Mouse (Mus musculus) layer of hippocampus, adult 9-11 months (tissue): ENCODE results near the gene Camk2b.
"Not testable (repeated sequence)": the region's sequence is repeated elsewhere in the genome, so short reads cannot be mapped to it uniquely, and the experiment has no call there.

ENCODE experiments used
- DNase-seq: peaks from one replicate; pipeline ENCODE4 v3.0.0; 2022

Camk2b gene

DNA sequence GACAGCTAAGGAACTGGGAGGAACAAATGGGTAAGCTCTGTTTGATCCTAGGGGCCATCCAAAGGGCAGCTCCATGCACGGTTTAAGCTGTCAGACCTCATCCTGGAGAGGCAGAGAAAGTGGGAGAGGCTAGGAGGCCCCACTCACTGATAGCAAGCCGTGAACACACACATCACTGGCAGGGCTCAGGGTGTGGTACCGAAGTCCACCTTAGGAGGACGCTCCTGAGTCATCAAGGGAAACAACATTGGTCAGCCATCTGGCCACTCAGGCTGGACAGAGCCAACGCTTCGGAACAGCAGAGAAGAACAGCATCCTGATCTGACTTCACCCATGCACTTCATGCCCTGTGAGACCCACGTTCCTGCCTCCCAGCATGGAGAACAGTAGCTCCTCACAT is 87.1 kb downstream of the Camk2b start:
- no peak for DNase-seq

DNA sequence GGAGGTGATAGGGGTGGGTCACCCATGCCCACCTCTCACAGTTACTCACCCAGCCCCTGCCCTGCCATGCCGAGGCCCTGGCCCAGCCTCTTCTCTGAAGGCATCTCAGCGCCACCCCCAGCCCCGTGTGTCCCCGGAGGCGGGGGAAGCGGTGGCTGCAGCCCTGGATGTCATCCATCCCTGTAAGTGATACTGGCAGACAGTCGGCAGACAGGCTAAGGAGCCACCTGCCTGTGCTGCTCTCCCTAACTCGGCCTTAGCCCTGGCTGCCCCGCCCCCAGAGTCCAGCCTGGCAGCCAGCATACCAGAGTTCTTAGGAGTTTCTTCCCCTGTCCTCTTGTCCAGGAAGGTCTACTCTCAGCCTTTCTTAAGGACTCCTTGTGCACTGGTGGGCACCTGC is 90.1 kb downstream of the Camk2b start:
- no peak for DNase-seq

DNA sequence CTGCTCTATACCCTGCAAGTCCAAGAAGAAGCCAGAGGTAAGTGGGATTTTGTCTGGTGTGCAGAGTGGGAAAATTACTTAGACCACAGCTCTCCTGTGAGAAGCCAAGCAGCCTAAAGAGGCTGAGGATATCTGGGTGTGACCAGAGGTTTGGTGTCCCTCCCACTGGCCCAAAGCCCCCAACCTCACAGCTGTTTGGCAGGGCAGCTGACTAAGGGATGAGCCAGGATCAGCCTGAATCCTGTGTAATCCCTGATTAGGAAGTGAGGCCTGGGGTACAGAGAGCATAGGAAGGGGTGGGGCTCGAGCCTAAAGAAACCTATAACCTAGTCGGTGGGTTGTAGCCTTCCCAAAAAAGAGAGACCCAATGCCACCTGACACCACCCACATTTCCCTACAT is 91.1 kb downstream of the Camk2b start:
- DNase-seq = no peak

DNA sequence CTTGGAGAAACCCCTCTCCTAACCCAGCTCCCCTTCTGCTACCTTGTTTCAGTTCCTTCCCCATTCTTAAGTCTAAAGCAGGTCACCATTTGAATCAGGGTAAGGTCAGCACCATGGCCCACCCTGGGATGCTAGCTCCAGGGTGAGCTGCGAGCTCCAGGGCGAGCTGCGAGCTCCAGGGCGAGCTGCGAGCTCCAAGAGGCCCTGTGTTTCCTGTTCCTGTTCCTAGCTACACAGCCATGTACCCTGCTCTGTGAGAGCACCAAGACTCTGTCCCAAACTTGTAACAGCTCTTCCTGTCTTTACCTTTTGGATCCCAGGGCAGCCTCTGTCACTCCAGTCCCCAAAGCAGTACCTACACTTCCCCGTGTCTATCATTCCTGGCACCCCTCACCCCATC is 92.1 kb downstream of the Camk2b start:
- no peak for DNase-seq

DNA sequence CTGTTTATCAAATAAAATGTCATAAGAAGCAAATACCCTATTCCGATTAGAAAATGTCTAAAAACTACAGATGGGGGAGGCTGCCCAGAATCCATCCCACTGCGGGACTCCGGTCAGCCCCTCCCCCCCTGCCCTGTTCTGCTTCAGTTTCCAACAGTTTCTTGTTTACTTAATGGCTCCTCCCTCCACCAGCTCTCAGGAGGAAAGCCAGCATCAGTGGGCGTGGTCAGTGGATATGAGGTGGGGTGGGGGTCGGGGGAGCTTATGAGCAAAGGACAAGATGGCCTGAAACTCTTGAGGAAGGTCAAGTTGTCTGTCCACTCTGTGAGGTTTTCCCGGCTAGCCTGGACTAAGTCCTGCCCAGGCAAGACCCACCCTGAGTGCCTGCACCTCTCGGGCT is 93.0 kb downstream of the Camk2b start:
- no peak for DNase-seq

DNA sequence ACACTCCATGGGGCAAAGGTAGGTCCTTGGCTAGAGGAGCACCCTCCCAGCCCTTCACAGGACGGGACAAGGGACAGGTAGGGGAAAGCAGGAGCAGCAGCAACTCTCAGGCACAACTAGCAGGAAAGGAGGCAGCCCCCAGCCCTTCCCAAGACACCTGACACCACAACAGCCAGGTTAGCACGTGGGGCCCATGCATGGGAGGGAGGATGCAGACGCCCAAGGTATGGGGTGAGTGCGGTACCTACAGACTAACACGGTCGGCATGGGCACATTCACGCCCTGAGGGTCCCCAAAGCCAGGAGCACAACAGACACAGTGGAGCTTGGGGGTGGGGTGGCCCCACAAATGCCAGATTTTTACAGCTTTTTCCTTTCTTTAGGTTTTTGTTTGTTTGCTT is 95.0 kb downstream of the Camk2b start:
- DNase-seq = no peak

DNA sequence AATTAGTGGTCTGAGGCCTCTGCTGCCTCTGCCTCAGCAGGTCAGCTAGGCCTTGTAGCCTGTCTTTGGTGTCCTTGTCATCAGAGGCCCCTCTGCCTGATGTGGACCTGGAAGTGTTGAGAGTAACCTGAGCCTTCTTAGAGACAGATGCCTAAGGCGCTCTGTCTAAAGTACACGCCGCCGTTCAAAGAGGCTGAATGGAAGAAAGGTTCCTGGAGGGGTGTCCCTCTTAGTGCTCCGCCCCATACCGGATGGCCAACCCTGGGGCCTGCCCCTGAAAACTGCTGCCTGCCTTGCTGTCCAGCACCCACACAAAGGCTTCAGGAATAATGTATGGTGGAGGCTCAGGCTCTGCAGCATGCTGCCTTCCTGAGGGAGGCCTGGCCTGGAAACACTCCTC is 97.9 kb downstream of the Camk2b start:
- DNase-seq = no peak

DNA sequence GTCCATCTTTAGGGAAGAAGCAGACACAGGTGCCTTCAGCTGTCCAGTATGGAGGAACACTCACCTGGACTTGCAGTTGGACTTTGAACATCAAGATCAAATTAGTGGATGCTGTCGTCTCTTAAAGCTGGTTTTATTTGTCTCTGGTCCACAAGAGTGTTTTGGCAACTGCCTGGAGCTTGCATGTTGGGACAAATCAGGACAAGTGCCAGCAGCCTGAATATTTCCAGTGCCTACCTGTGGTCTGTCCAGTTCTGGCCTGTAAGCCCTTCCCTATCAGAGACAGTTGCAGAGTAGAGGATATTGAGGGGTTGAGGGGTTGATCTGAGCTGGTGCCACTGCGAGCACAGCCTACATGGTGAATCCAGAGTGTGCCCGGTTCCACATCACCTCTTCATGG is 99.4 kb downstream of the Camk2b start:
- no peak for DNase-seq

DNA sequence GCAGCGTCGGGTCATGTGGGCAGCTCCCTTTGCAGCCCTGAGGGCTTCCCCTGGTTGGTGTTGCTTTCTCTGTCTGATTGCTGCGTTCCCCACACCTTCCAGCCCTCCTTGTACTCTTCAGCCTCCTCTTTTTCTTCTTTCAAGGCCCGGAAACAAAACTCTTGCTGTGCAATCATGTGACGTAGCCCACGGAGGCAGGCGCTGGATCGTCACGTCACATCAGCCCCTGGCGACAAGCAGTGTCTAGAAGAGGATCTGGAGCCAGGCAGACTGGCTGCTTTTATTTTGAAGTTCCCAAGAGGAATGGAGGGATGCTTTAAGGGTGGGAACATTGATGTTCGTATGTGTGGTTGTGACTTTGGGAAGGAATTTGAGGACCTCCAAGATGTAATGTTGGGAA is 100.3 kb downstream of the Camk2b start:
- DNase-seq = no peak

DNA sequence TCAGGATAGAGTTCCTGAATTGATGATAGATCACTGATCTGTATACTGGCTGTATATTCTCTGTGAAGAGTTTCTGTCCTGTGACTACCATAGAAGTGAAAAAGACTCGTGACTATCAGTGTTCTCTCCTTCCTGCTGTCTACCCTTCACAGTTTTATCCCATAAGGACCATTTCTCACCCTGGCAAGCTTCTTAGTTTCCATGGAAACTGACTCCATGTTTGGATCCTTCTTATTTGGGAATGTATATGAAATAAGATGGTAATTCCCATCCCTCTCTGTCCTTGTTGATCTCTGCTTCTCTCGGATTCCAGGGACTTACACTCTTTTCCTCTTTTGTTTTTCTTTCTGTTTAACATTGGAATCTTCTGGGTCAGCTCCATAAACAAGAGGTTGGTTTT is 106.1 kb downstream of the Camk2b start:
- DNase-seq = no peak

DNA sequence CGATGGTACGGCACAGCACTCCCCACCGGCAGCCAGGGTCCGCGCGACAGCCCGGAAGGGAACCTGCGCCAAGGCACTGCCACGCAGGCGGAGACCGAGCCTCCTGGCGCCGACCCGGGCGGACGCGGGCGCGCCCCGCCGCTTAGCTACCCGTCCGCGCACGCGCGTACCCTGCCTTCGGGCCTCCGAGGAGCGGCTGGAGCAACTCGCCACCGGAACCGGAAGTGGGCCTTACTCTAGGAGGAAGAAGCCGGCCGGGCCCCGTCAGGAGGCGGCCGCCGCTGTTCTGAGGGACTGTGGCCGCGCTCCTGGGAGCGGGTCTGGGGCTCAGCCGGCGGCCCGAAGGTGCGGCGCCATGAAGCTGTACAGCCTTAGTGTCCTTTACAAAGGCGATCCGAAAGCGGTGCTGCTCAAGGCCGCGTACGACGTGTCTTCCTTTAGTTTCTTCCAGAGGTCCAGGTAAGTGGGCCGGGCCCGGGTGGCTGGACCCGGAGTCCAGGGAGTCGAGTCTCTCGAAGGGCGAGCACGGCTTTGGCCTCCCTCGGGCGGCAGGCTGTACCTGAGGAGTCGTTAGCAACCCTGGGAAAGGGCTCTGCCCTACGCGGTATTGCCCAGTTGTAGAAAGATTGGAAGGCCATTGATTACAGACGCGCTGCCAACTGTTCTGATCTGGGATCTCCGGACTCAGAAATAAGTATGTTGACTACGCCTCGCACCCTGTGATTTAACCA is 110.5 kb downstream of the Camk2b start, which contains the start of gene Ykt6:
Gene Ykt6 (plus strand): TSS at position 148 of the 731 bp plus-strand sequence.
- DNase-seq = peak; percentile 96

DNA sequence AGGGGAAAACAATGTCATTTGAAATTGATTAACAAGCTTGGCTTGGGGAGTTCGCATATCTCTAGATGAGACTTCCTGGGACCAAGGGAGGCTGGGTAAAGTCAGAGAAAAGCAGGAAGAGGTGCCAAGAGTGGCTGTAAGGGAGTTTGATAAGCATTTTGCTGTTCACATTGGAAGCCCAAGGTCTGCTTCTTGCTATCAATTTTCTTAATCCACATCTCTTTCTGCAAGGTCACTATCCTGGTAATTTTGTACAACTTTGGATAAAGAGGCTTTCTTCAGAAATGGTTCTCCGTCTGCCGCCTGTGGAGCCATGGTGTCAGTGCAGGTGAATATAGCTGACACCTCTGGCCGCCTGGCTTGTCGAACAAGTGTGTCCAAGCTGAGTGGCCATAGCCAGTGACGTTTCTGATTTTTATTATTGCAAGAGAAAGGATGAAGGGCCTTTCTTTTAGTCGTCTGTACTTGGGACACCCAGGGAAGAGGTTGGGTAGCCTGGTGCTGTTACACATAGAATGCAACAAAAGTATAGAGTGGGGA is 111.1 kb downstream of the Camk2b start:
- DNase-seq = no peak

DNA sequence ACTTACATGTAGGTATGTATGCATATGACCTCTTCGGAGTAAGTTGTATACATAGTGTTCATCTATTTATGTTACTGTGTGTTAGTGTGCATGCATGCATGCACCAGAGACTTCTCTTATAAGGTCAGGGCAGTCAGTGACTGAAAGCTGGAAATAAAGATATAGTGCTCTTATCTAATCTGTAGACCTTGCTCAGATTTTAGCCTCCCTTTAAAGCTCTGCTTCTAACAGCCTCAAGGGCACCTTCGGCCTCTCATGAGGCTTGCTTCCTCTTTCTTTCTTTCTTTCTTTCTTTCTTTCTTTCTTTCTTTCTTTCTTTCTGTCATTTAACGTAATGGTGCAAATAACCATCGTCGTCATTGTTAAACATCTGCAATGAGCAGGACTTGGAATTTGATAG is 111.7 kb downstream of the Camk2b start:
- DNase-seq = no peak

DNA sequence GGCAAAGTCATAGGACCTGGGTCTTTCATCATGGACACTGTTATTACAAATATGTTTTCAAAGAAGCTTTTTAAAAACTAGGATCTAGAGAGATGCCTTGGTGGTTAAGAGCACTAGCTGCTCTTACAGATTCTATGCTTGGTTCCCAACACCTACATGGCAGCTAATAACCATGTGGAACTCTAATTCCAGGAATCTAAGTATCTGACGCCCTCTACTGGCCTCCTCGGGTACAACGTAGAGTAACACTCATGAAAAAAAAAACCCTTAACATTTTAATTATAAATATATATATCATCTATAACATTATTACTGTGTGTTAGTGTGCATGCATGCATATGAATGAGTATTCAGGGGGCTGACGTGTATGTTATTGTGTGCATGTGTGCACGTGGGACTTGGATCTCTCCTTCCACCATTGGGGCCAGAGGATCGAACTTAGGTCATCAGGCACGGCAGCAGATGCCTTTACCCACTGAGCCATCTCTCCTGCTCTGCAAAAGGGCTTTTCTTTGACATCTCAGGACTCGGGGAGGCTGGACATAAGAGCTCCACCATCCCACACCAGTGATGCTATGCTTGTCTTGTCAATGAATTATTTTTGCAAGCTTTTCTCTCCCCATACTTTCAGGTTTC is 112.9 kb downstream of the Camk2b start:
- no peak for DNase-seq

DNA sequence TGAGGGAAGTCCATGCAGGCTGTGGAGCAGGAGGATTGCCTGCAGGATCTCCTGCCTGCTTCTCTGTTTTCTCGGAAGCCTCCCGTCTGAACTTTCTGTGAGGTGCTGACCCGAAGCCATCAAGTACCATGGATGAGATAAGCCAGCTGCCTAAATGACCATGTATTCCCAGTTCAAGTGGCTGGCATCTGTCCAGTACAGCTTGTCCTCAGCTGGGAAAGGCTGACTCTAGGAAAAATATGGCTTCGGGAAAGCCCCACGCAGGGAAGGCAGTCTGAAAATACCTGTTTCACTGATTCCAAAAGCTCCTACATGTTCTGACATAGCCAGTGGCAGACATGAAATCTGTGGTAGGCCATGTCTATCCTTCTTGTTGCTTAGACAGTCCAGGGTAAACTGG is 113.7 kb downstream of the Camk2b start:
- no peak for DNase-seq

DNA sequence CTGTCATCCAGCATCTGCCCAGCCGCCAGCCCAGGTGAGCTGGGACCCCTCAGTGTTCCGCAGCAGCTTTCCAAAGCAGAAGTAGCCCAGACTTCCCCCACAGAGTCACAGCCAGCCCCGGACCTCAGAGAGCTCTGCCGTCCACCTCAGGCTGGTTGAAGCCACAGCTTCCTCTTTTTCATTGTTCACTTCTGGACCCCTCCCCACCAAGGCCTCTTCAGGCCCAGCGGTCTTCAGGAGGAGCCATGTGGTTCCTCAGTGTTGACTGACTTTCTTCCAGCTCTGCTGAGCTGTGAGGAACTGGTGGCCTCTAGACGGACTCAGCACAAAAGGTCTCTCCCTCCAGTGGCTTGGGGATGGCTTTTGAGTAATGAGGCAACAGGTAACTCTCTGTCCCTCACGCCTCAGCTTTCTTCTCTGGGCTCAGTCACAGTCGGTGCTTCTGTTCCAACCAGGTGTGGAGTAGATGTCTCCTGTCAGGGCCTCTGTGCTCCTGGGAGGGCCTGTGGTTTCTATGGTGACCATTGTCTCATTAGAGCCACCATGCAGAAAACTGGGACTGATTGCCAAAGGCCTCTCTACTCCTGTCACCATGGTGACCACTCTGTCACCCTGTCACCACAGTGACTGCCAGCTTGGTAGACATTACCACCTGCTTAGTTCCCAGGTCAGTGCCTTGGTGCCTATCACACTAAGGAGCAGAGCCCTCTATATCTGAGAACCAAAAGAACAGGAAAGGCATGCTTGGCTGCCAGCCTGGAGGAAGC is 116.4 kb downstream of the Camk2b start, which contains the start of gene Gck:
Gene Gck (minus strand): TSS at position 496 of the 767 bp plus-strand sequence.
- DNase-seq = no peak

DNA sequence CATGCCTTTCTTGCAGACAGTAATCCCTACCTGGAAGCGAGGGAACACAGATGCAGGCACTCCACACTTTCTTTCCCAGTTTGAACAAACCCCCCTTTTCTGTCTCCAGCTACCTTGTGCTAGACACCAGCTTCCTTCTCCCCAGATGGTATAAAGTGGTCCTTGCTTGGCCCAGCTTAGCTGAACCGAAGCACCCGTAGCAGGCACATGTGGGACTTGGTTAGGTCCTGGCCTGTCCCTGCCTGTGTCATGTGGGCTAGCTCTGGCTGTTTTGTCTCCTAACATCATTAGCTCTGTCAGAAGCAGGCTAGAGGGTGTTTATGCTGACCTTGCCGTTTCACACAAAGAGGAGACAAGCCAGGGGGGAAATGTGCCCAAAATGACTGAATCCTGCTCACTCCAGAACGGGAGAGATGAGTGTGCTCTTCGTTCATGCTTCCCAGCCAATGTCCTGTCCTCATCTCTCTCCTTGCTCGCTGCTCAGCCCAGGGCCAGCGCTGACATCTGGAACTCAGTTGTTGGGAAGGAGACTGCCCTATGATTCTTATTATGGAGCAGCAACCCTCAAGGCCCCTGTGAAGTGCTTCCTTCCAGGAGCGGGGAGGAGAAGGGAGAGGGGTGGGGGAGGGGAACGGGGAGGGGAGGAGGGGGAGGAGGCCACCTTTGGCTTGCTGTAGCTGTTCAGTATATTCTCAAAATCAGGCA is 117.5 kb downstream of the Camk2b start:
- DNase-seq = no peak

DNA sequence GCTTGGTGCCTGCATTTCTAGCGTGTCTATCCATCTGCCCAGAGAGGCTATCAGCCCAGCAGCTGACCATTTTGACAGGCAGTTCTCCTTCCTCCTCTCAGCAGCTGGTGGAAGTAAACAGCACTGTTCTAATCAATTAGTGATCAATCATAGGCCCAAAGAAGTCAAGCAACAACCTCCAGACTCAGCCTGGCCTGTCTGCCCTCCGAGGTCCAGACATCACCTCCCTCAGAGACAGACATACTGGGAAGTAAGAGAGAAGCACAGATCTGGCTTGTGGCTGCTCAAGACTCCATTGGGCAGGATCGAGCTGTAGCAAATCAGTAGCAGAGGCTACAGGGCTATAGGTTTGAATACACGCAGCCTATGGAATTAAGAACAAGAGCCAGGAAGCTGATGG is 118.4 kb downstream of the Camk2b start:
- no peak for DNase-seq

DNA sequence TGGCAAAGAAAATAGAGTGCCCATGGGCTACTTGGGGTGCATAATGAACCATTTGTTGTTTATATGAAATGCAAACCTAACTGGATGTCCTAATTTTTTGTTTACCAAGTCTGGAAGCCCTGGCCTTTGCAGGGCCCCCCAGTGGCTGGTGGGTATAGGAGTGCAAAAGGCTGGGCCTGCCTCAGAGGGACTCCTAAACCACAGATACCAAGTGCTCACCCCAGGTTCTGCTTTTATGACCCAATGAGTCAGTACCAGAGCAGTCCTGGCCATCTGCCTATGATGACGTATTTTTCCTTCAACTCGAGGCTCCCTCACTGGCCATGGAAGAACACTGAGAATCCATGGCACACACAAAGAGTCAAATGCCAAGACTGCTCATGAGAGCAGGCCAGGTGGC is 121.1 kb downstream of the Camk2b start:
- DNase-seq = no peak

DNA sequence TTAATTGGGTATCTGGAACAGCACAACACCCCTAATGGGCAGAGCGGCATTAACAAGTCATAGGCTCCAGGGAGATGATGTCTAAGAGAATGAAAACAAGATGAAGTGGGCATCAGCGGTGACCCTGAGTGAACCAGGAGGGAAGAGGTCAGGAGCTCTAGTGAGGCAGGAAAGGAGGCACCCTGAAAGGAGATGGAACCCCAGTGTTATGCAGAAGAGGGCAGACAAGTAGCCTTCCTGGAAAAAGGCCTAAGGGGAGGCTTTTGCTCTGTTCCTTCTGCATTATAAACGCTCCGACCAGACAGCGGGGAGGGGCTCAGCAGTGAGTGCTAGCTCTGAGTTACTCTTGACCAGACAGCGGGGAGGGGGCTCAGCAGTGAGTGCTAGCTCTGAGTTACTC is 123.2 kb downstream of the Camk2b start:
- DNase-seq = no peak

DNA sequence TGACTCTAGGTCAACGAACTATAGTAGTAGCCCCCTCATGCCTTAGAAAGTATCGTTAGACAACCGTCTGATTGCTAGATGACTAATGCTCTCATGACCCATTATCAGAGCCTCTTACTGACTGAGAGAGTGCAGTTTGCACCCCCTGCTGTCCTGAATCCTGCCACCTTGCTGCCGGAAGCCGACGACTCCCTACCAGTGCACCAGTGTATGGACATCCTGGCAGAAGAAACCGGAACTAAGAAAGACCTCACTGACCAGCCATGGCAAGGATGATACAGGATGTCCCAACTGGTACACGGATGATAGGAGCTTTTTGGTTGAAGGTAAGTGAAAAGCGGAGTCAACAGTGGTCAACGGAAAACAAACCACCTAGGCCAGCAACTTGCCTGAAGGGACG is 131.6 kb downstream of the Camk2b start:
- DNase-seq = not testable (repeated sequence)

DNA sequence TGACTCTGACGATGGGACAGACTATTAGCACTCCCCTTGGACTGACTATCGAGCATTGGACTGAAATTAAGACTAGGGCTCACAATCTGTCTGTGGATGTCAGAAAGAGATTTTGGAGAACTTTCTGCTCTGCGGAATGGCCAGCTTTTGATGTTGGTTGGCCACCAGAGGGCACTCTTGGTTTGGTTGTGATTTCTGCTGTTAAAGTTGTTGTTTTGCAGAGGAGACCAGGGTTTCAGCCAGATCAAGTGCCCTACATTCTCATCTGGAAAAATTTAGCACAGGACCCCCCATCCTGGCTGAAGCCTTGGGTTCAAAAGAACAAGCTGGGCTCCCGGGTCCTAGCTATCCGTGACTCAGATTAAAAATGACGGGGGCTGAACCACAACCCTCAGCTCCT is 134.2 kb downstream of the Camk2b start:
- not testable (repeated sequence) for DNase-seq

DNA sequence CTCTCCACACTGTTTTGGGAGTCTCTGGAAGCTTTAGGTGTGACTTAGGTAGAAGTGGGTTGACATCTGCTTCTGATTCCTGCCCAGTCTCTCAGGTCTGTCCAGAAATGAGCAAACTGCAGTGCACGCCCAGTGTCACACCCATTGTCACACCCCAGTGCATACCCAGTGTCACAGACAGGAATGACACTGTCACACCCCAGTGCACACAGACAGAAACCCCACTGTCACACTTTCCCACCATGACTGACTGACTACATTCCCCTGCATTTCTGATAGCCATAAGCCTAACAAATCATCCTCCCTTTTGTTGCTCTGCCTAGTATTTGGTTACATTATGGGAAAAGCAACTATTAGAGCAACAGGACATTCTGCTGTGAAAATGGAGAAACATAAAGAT is 135.6 kb downstream of the Camk2b start:
- DNase-seq = no peak
